Comparison of ENCODE assay signal across 28 mouse cellular contexts in the genomic region with DNA sequence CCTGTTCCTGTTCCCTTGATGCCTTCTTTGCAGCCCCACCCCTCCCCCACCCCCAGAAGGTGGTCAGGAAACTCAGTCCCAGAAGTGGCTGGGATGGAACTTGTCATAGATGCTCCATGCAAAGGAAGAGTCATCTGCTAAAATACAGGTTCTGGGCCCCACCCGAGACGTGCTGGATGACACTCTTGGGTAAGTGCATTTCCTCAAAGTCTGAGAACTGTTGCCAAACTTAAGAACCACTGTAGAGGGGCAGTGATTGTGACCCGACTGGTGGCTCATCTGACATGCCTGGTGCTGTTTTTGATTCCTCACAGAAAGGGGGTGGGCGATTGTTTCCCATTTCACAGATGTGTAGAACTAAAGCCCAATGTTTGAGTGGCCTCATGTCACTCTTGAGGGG.
DNase-seq lines count a peak whose midpoint lies in the region; ATAC-seq and TF ChIP-seq lines count a peak whose summit lies in the region.
"Had no signal": no experiment of that assay in that cellular context is flagged by ENCODE, and none has a peak within 500 bp of the region (broad histone marks: within the 10 kb centered on the region; RNA-seq: fewer than 3 reads in every experiment).

No protein-coding gene starts in this region.

- no peaks in the 10 kb centered on the region for H3K9me3 ChIP-seq in embryonic facial prominence, embryonic 15.5 days (replicated peaks)
- H3K9me3 ChIP-seq in embryonic facial prominence, embryonic 10.5 days: no peaks in the 10 kb centered on the region
- H3K9me3 ChIP-seq in lung, postnatal 0 days (ENCODE audit: low read length): no peaks in the 10 kb centered on the region
- H3K9me3 ChIP-seq: embryonic facial prominence, embryonic 12.5 days; forebrain, embryonic 10.5 days; forebrain, embryonic 15.5 days; G1E; heart, embryonic 12.5 days had no signal

- ATAC-seq in embryonic facial prominence, embryonic 15.5 days (ENCODE audit: insufficient number of reproducible peaks, low FRiP score, low TSS enrichment, low read depth): no peak
- no peak for ATAC-seq in lung, postnatal 0 days
- ATAC-seq: forebrain, embryonic 15.5 days; hindbrain, embryonic 16.5 days had no signal

- H3K27me3 ChIP-seq in embryonic facial prominence, embryonic 15.5 days: no peaks in the 10 kb centered on the region
- no peaks in the 10 kb centered on the region for H3K27me3 ChIP-seq in embryonic facial prominence, embryonic 10.5 days (replicated peaks; ENCODE audit: low read depth, poor library complexity, severe bottlenecking)
- no peaks in the 10 kb centered on the region for H3K27me3 ChIP-seq in kidney, adult 2 months (replicated peaks; ENCODE audit: control insufficient read depth, insufficient read depth, low read length)
- H3K27me3 ChIP-seq in lung, postnatal 0 days (replicated peaks; ENCODE audit: insufficient read depth, low read length): no peaks in the 10 kb centered on the region
- H3K27me3 ChIP-seq: embryonic facial prominence, embryonic 12.5 days; forebrain, embryonic 15.5 days; heart, embryonic 12.5 days had no signal

- no peak for TF ChIP-seq EP300 in lung, postnatal 0 days (IDR thresholded peaks at IDR 0.05)

- 46% methylated on average over 4 of the region's 4 CpGs for WGBS in embryonic facial prominence, embryonic 15.5 days
- WGBS in embryonic facial prominence, embryonic 10.5 days: 72% methylated on average over 4 of the region's 4 CpGs
- 63% methylated on average over 4 of the region's 4 CpGs for WGBS in kidney, adult 2 months
- 25% methylated on average over 4 of the region's 4 CpGs for WGBS in lung, postnatal 0 days

- H3K4me2 ChIP-seq in embryonic facial prominence, embryonic 15.5 days (replicated peaks): no peak overlapping the region
- H3K4me2 ChIP-seq in lung, postnatal 0 days (replicated peaks; ENCODE audit: low read depth, low read length): no peak overlapping the region
- H3K4me2 ChIP-seq: embryonic facial prominence, embryonic 12.5 days; forebrain, embryonic 15.5 days; heart, embryonic 12.5 days; liver, embryonic 11.5 days had no signal

- no peak for TF ChIP-seq POLR2A in kidney, adult 2 months (IDR thresholded peaks at IDR 0.05; ENCODE audit: low read depth, low read length)

- H3K36me3 ChIP-seq in embryonic facial prominence, embryonic 15.5 days: no peaks in the 10 kb centered on the region
- peaks cover 67% of the 10 kb centered on the region for H3K36me3 ChIP-seq in embryonic facial prominence, embryonic 10.5 days (replicated peaks)
- H3K36me3 ChIP-seq in kidney, adult 2 months (ENCODE audit: control insufficient read depth, insufficient read depth, low read length): no peaks in the 10 kb centered on the region
- no peaks in the 10 kb centered on the region for H3K36me3 ChIP-seq in lung, postnatal 0 days (ENCODE audit: insufficient read depth, low read length)
- H3K36me3 ChIP-seq: forebrain, embryonic 15.5 days; G1E had no signal

- no peak overlapping the region for H3K9ac ChIP-seq in embryonic facial prominence, embryonic 15.5 days
- H3K9ac ChIP-seq in lung, postnatal 0 days (replicated peaks; ENCODE audit: low read depth): no peak overlapping the region
- H3K9ac ChIP-seq: embryonic facial prominence, embryonic 12.5 days; forebrain, embryonic 15.5 days; heart, embryonic 12.5 days had no signal

- no peak overlapping the region for H3K4me3 ChIP-seq in embryonic facial prominence, embryonic 15.5 days (replicated peaks)
- no peak overlapping the region for H3K4me3 ChIP-seq in embryonic facial prominence, embryonic 10.5 days
- H3K4me3 ChIP-seq in kidney, adult 2 months (ENCODE audit: insufficient read depth, low read depth, low read length): no peak overlapping the region
- no peak overlapping the region for H3K4me3 ChIP-seq in lung, postnatal 0 days (ENCODE audit: low read depth, low read length)
- H3K4me3 ChIP-seq: embryonic facial prominence, embryonic 12.5 days; forebrain, embryonic 10.5 days; forebrain, embryonic 15.5 days; heart, embryonic 12.5 days had no signal

- H3K27ac ChIP-seq in embryonic facial prominence, embryonic 15.5 days (replicated peaks): peak overlapping the region; percentile 84; the same call in 1 of the 2 replicates
- H3K27ac ChIP-seq in embryonic facial prominence, embryonic 10.5 days (replicated peaks): no peak overlapping the region
- H3K27ac ChIP-seq in kidney, adult 2 months (ENCODE audit: insufficient read depth, low read depth, low read length): no peak overlapping the region
- peak overlapping the region; percentile 72; the same call in 1 of the 2 replicates for H3K27ac ChIP-seq in lung, postnatal 0 days (ENCODE audit: low read length)
- H3K27ac ChIP-seq: embryonic facial prominence, embryonic 12.5 days; forebrain, embryonic 10.5 days; forebrain, embryonic 15.5 days had no signal

- DNase-seq in embryonic facial prominence, embryonic 10.5 days (ENCODE audit: low spot score): no peak
- peak; percentile 26 for DNase-seq in kidney, adult 2 months
- no peak for DNase-seq in kidney, adult 11 months
- DNase-seq in lung, postnatal 0 days (ENCODE audit: low spot score): no peak
- DNase-seq in lung, postnatal 14 days: no peak
- DNase-seq in adrenal gland, postnatal 10 days: no peak
- DNase-seq in ovary, postnatal 36 days (ENCODE audit: low spot score): no peak
- DNase-seq: adrenal gland, adult 8-10 months; cerebellum, adult 11 months; cerebellum, adult 9-10 months; cerebellum, postnatal 36 days; heart, postnatal 10 days; kidney, adult 8-10 months; kidney, postnatal 14 days; layer of hippocampus, adult 9-11 months; midbrain, embryonic 14.5 days; retina, postnatal 1 day; right cerebral cortex, postnatal 14 days; thymus, adult 18-20 months; thymus, postnatal 25 days had no signal

- H3K4me1 ChIP-seq in embryonic facial prominence, embryonic 15.5 days: peaks cover 89% of the 10 kb centered on the region
- peaks cover 73% of the 10 kb centered on the region for H3K4me1 ChIP-seq in embryonic facial prominence, embryonic 10.5 days
- peaks cover 5% of the 10 kb centered on the region; the same call in 1 of the 2 replicates for H3K4me1 ChIP-seq in kidney, adult 2 months (ENCODE audit: control insufficient read depth, insufficient read depth, low read length)
- peaks cover 42% of the 10 kb centered on the region for H3K4me1 ChIP-seq in lung, postnatal 0 days (ENCODE audit: insufficient read depth, low read depth, low read length)

- TF ChIP-seq CTCF in kidney, adult 2 months (conservative IDR thresholded peaks at IDR 0.05; ENCODE audit: insufficient read depth, insufficient read length, low read depth, low read length): no peak
- no peak for TF ChIP-seq CTCF in lung, postnatal 0 days (IDR thresholded peaks at IDR 0.05)

Comparison
In these comparisons a context has a peak if more than half of its experiments do, and no peak if none do; other contexts are left out.
1. H3K27ac ChIP-seq: peak in embryonic facial prominence, embryonic 15.5 days (single experiment) and lung, postnatal 0 days (single experiment); none in embryonic facial prominence, embryonic 10.5 days (single experiment) and kidney, adult 2 months (single experiment).